Mouse (Mus musculus): Measurements from ENCODE around the gene Slco2a1. TPM values are rescaled to one million over a fixed set of nuclear protein-coding genes. Genes with fewer than 3 reads are reported as not detected.

Slco2a1 gene
- 1.3 and 4.7 TPM in 2 replicates for polyA plus RNA-seq (2012; ENCODE audit: low replicate concordance)

GRCm38 (mm10) chr9:102988462-102988861 is at the start of gene Slco2a1:
Slco2a1 (plus strand) TSS chr9:102988712.

GRCm38 (mm10) chr9:103111621-103112470 is 123.3 kb downstream of the Slco2a1 start, which contains the start of gene Rab6b:
Rab6b (plus strand) TSS chr9:103111787.

Other genes starting within 250 kb of the Slco2a1 start
- 0.99 and 3.7 TPM in 2 replicates for gene Ryk, start 153.8 kb upstream of the Slco2a1 start, polyA plus RNA-seq (2012; ENCODE audit: low replicate concordance)
- gene Rab6b, start 123.1 kb downstream of the Slco2a1 start, polyA plus RNA-seq (2012; ENCODE audit: low replicate concordance): 0.12 and 8.0 TPM in 2 replicates
- 7.5 and 22.8 TPM in 2 replicates for gene Srprb, start 213.4 kb downstream of the Slco2a1 start, polyA plus RNA-seq (2012; ENCODE audit: low replicate concordance)
- not detected in 2 replicates for gene Gm20425, start 241.6 kb downstream of the Slco2a1 start, polyA plus RNA-seq (2012; ENCODE audit: low replicate concordance)
- gene Trf, start 241.7 kb downstream of the Slco2a1 start, polyA plus RNA-seq (2012; ENCODE audit: low replicate concordance): 105 and 170 TPM in 2 replicates